Mouse (Mus musculus) heart, adult 2 months (tissue): ENCODE results near the gene Olfr223.

Experiments
- CTCF ChIP-seq: fragments of 200-600 bp; IDR thresholded peaks from 2 replicates; pipeline ENCODE4 v1.8.1; 2022; ENCODE audit warnings: antibody characterized with exemption, mild to moderate bottlenecking, moderate library complexity
- EP300 ChIP-seq: fragments of 200-500 bp; IDR thresholded peaks from 2 replicates; pipeline ENCODE4 v1.6.1; 2011; ENCODE audit warnings: low read depth, low read length, control low read depth; ENCODE audit not compliant: insufficient read depth
- POLR2A ChIP-seq: fragments of 200-500 bp; IDR thresholded peaks from 2 replicates; pipeline ENCODE4 v1.6.1; 2011; ENCODE audit warnings: mild to moderate bottlenecking, low read depth, low read length, control low read depth; ENCODE audit not compliant: insufficient read depth

- no peak for TF ChIP-seq EP300
- no peak for TF ChIP-seq POLR2A
- no peak for TF ChIP-seq CTCF
Observed at GRCm38 (mm10) chr11:59562336-59562735, 30.8 kb downstream of the Olfr223 start.
